Mouse (Mus musculus) inflammation-experienced regulatory T-cells, adult 16 weeks (primary cell): Measurements from ENCODE around the gene Rims3. TPM values are rescaled to one million over a fixed set of nuclear protein-coding genes. Genes with fewer than 3 reads are reported as not detected.

Experiments
- polyA plus RNA-seq: library from polyadenylated mRNA; unstranded; fragments of 100-300 nt; shearing (Covaris generic); gene quantifications from one replicate; pipeline ENCODE4 v1.2.1, GENCODE M21; 2017

Rims3 gene
- 1.6 TPM for polyA plus RNA-seq

GRCm38 (mm10) chr4:120854588-120855319 is at the start of gene Rims3:
TSS of gene Rims3 (plus strand) at chr4:120854816.

DNA sequence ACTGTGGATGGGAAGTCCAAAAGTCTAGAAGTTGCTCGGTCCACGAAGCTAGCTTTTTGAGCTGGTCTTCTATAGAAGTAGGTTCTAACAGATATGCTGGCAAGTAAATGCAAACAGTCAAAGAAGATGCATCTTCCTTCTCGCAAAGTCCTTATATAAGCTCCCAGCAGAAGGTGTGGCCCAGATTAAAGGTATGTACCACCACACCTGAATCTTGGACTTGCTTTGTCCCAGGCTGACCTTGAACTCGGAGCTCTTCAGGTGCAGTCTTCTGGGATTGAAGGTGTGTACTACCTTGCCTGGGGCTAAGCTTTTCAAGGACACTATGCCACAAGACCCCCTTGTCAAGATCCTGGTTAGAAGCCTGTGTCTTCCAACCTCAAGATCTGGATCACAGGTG is 23.1 kb upstream of the Rims3 start, which contains the start of gene Nfyc:
Gene Nfyc, minus strand, starts transcription at position 101 of the 400 bp plus-strand sequence.

DNA sequence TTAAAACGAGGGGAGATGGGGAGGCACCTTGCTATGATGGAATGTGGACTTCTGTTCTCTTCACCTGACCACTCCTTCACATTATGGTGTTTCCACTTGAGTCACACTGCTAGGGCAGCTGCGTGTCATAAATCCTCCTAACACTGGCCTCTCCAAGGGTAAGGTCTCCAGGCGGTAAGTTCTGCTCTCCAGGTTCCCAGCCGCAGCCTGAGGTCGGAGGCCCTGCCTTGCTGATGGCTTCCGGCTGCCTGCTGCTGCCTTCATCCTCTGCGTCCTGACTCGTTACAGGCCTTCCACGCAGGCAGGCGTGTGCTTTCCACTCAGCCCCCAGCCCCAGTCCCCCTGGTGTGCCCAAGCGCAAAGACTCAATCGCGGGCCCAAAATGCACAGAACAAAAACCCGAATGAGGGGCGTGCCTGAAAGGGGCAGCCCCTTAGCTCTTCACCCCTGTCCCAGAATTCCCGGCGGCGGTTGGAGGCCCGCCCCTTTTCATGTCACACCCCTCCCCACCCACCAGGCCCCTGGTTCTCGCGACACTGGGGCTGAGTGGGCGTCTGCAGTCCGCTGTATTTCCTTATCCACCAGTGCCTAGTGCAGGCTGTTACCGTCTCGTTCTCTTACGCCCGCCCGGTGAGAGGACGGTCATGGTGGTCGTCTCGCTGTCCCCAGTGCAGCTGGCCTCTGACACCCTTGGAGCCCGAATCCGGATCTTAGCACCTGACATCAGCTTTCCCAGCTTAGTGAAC is 70.1 kb downstream of the Rims3 start, which contains the start of gene Exo5:
Gene Exo5, minus strand, starts transcription at position 464 of the 746 bp plus-strand sequence.

Other genes starting within 250 kb of the Rims3 start
- gene Cited4, start 188.2 kb upstream of the Rims3 start, polyA plus RNA-seq = not detected
- 0.17 TPM for gene Kcnq4, start 106.2 kb upstream of the Rims3 start, polyA plus RNA-seq
- gene Nfyc, start 23.2 kb upstream of the Rims3 start, polyA plus RNA-seq = 80.4 TPM
- gene Exo5, start 70.2 kb downstream of the Rims3 start, polyA plus RNA-seq = 39.6 TPM
- 2.9 TPM for gene Zfp69, start 96.9 kb downstream of the Rims3 start, polyA plus RNA-seq
- gene Smap2, start 162.4 kb downstream of the Rims3 start, polyA plus RNA-seq = 29.0 TPM
- not detected for gene Col9a2, start 184.6 kb downstream of the Rims3 start, polyA plus RNA-seq
- 67.9 TPM for gene Zmpste24, start 243.4 kb downstream of the Rims3 start, polyA plus RNA-seq